Mouse (Mus musculus) heart, embryonic 14.5 days (tissue): ENCODE data around the gene Dph3. TPM values are rescaled to one million over a fixed set of nuclear protein-coding genes. Genes with fewer than 3 reads are reported as not detected.
A peak's percentile ranks its signal among the peaks of the same experiment; 100 is the strongest.

Source experiments
- ATAC-seq: fragments of 200-750 bp; cut with Nextera tagmentation; 2 replicates; pipeline ENCODE4 v1.8.0; 2017; ENCODE audit warnings: low read depth, moderate TSS enrichment; ENCODE audit not compliant: insufficient number of reproducible peaks, insufficient read depth, low FRiP score
- H3K27ac ChIP-seq, 2 experiments: fragments of 200-500 bp in 1 of 2; fragments of 300-500 bp in 1 of 2; sonication (generic) in 1 of 2; replicated peaks in 1 of 2; 2 replicates each; pipeline ENCODE4 v1.5.1; 2012 to 2014; ENCODE audit warnings: low read depth in 2 of 2, low read length in 2 of 2, control low read depth in 1 of 2, mild to moderate bottlenecking in 1 of 2, mixed read lengths in 1 of 2; ENCODE audit not compliant: control insufficient read depth in 1 of 2, insufficient read depth in 1 of 2
- H3K27me3 ChIP-seq: fragments of 300-500 bp; sonication (generic); 2 replicates; pipeline ENCODE4 v1.6.1; 2014; ENCODE audit warnings: mild to moderate bottlenecking, low read length, control low read depth; ENCODE audit not compliant: control insufficient read depth, insufficient read depth
- H3K36me3 ChIP-seq: fragments of 300-500 bp; sonication (generic); 2 replicates; pipeline ENCODE4 v1.6.1; 2014; ENCODE audit warnings: mild to moderate bottlenecking, control low read depth, low read length, mixed read lengths; ENCODE audit not compliant: control insufficient read depth, insufficient read depth
- H3K4me1 ChIP-seq, 2 experiments: fragments of 200-500 bp in 1 of 2; fragments of 300-500 bp in 1 of 2; sonication (generic) in 1 of 2; 2 replicates each; pipeline ENCODE4 v1.6.1; 2012 to 2014; ENCODE audit warnings: low read length in 2 of 2, control low read depth in 1 of 2, mixed read lengths in 1 of 2; ENCODE audit not compliant: control insufficient read depth in 2 of 2, insufficient read depth in 2 of 2
- H3K4me2 ChIP-seq: fragments of 300-500 bp; sonication (generic); 2 replicates; pipeline ENCODE4 v1.6.1; 2014; ENCODE audit warnings: mild to moderate bottlenecking, low read length
- H3K4me3 ChIP-seq, 2 experiments: fragments of 200-500 bp in 1 of 2; fragments of 300-500 bp in 1 of 2; sonication (generic) in 1 of 2; 2 replicates each; pipeline ENCODE4 v1.5.1; 2012 to 2014; ENCODE audit warnings: low read length in 2 of 2, mild to moderate bottlenecking in 2 of 2, control low read depth in 1 of 2, low read depth in 1 of 2, moderate library complexity in 1 of 2; ENCODE audit not compliant: control insufficient read depth in 1 of 2, insufficient read depth in 1 of 2
- H3K9ac ChIP-seq: fragments of 300-500 bp; sonication (generic); 2 replicates; pipeline ENCODE4 v1.6.1; 2014; ENCODE audit warnings: mild to moderate bottlenecking, low read length
- H3K9me3 ChIP-seq: fragments of 300-500 bp; sonication (generic); 2 replicates; pipeline ENCODE4 v1.6.1; 2016; ENCODE audit warnings: low read length, control low read depth; ENCODE audit not compliant: control insufficient read depth
- WGBS: fragments of 180-500 bp; shearing (Covaris S2); extraction: QIAGEN DNeasy Blood & Tissue Kit; methylation state at CpG from one replicate; pipeline ENCODE4 v1.1.7; 2014; 5-methylcytosine and 5-hydroxymethylcytosine counted together
- polyA plus RNA-seq: library from polyadenylated mRNA; unstranded; fragments of >200 nt; fragmentation: Nextera tagmentation; extraction: Ambion mirVana; gene quantifications from 2 replicates; pipeline ENCODE4 v1.2.1, GENCODE M21; 2014

Dph3 gene
- polyA plus RNA-seq, 1 experiment from 2014 or later = 93.4 TPM

DNA sequence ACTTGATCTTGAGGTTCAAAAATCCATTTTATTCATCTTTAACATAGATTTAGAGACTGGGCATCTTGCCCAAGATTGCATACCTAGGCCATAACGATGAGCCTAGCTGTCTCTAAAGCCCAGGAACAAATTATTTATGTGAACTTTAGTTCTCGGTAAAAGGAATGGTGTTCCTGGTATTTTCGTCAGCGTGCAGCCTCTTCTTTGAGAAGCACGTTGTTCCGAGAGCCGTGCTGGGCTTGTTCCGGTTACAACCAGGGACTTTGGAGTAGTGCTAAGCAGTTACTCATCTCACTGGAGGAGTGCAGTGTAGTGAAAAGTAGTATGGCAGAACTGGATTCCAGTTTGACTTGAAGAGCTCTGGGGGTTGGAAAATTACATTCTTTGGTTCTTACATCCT is 697 bp upstream of the Dph3 start:
- H3K27ac ChIP-seq = peak overlapping the region; percentile 84 to 98
- peaks cover 4 to 12% of the 10 kb centered on the region in 2 experiments; a peak in 3 of 4 replicates for H3K4me1 ChIP-seq
- H3K27me3 ChIP-seq = no peaks in the 10 kb centered on the region
- WGBS = 5% methylated on average over 8 of the region's 8 CpGs
- peak overlapping the region; percentile 65 for H3K4me2 ChIP-seq
- peak overlapping the region; percentile 65 to 97 for H3K4me3 ChIP-seq
- peaks cover 29% of the 10 kb centered on the region for H3K36me3 ChIP-seq
- no peak for ATAC-seq
- H3K9me3 ChIP-seq = no peaks in the 10 kb centered on the region
- peak overlapping the region; percentile 71 for H3K9ac ChIP-seq

DNA sequence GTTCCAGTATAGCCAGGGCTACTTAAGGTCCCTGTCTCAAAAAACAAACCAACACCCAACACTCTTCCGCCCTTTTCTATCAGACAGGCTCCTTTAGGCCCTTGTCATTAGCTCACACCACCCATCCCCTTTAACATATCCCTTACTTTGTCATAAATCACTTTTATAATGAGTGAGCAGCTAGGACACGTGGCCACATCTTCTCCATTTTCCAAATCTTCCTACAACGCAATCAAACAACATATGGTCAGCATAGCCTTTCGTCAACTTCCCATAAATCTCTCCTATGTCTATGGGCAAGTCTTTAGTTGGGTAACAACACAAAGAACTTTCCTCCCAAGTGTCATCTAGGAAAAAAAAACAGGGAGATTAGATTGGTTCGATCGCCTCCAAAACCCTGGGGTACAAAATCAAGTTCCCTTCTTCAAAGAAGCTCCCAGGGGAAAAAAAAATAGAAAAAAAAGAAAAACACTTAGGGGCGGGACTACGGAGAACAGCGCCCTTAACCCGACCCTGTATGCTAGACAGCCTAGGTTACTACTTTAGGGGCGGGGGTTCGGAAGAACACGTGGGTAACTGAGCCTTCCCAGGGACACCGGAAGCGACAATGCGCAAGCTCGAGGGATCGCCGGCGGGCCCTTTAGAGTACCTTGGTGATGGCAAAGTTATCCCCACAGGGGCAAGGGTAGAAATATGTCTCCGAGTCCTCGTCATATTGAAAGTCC is 606 bp downstream of the Dph3 start, which contains the start of gene Oxnad1:
Gene Oxnad1, plus strand, starts transcription at position 614 of the 725 bp plus-strand sequence.
- WGBS = 3% methylated on average over 22 of the region's 22 CpGs
- Histone ChIP-seq H3K36me3 (peaks cover 33% of the 10 kb centered on the region), H3K27me3 (no peaks in the 10 kb centered on the region), H3K4me1 (peaks cover 4 to 12% of the 10 kb centered on the region in 2 experiments; a peak in 3 of 4 replicates), H3K4me3 (peak within 1 kb of the TSS; percentile 65 to 97), H3K9me3 (no peaks in the 10 kb centered on the region), H3K9ac (peak within 1 kb of the TSS; percentile 71), H3K27ac (peak within 1 kb of the TSS; percentile 84 to 98), H3K4me2 (peak within 1 kb of the TSS; percentile 83)
- peak; percentile 91 for ATAC-seq

DNA sequence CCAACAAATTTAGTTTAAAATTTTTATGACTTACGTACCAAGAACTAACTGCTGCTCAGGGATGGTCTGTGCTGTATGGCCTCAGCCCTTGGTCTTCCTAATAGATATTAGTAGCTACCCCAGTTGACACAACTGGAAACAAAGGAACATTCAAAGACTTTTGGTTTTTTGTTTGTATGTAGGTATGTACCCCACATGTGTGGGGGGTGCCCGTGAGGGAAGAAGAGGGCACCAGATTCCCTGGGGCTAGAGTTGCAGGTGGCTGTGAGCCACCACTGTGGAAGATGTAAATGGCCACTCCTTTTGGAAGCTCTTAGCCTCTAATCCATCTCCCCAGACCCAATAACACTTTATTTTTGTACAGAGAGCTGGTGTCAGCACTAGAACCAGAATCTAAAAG is 2.1 kb downstream of the Dph3 start:
- no peak overlapping the region for H3K4me2 ChIP-seq
- no peak overlapping the region for H3K9ac ChIP-seq
- H3K9me3 ChIP-seq = no peaks in the 10 kb centered on the region
- ATAC-seq = no peak
- no peak overlapping the region for H3K27ac ChIP-seq
- no peak overlapping the region for H3K4me3 ChIP-seq
- 89% methylated on average over 2 of the region's 2 CpGs for WGBS
- peaks cover 2 to 12% of the 10 kb centered on the region in 2 experiments; a peak in 3 of 4 replicates for H3K4me1 ChIP-seq
- H3K36me3 ChIP-seq = peaks cover 29% of the 10 kb centered on the region
- no peaks in the 10 kb centered on the region for H3K27me3 ChIP-seq

DNA sequence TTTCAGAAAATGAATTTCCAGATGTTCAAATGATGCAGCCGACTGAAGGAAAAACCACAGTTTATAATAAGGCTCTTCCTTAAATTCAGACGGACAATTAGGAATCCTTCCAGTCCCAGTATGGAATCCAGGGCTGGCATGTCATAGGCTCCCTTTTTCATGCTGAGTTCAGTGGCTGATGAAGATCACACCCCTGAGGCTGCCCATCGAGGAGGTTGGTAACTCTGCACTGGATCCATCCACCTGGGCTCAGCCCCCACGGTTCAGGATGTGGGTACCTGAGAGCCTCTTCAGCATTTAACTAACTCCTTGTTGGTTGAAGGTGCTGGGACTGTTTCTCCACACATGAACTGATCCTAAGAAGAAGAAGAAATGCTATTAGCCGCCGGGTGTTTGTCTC is 2.6 kb downstream of the Dph3 start:
- Histone ChIP-seq H3K27ac (no peak overlapping the region), H3K36me3 (peaks cover 29% of the 10 kb centered on the region), H3K9me3 (no peaks in the 10 kb centered on the region), H3K27me3 (no peaks in the 10 kb centered on the region), H3K4me1 (peaks cover 2 to 12% of the 10 kb centered on the region in 2 experiments; a peak in 3 of 4 replicates), H3K9ac (no peak overlapping the region), H3K4me2 (no peak overlapping the region), H3K4me3 (no peak overlapping the region)
- ATAC-seq = no peak
- WGBS = 90% methylated on average over 6 of the region's 6 CpGs

DNA sequence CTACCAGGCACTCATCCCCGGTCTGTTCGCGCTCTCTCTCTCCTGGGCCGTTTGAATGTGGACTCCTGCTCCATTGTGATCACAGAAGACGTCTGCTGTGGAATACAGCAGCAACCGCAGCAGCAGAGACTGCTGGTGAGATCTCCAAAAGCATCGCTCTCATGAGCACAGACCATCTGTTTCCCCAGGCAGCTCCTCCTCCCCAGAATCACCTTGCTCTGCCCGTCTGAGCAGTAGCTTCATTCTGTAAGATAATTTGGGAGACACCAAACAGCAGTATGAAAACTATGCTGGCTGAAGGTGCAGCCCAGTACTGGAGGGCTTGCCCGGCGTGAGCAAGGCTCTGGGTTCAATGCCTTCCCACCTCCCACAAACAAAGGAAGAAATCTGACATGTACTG is 4.5 kb downstream of the Dph3 start:
- 81% methylated on average over 10 of the region's 10 CpGs for WGBS
- H3K4me2 ChIP-seq = no peak overlapping the region
- H3K9ac ChIP-seq = no peak overlapping the region
- H3K27ac ChIP-seq = no peak overlapping the region
- H3K9me3 ChIP-seq = no peaks in the 10 kb centered on the region
- no peak for ATAC-seq
- H3K36me3 ChIP-seq = peaks cover 29% of the 10 kb centered on the region
- no peaks in the 10 kb centered on the region for H3K27me3 ChIP-seq
- peaks cover 0 to 4% of the 10 kb centered on the region in 2 experiments; a peak in 3 of 4 replicates for H3K4me1 ChIP-seq
- no peak overlapping the region for H3K4me3 ChIP-seq

DNA sequence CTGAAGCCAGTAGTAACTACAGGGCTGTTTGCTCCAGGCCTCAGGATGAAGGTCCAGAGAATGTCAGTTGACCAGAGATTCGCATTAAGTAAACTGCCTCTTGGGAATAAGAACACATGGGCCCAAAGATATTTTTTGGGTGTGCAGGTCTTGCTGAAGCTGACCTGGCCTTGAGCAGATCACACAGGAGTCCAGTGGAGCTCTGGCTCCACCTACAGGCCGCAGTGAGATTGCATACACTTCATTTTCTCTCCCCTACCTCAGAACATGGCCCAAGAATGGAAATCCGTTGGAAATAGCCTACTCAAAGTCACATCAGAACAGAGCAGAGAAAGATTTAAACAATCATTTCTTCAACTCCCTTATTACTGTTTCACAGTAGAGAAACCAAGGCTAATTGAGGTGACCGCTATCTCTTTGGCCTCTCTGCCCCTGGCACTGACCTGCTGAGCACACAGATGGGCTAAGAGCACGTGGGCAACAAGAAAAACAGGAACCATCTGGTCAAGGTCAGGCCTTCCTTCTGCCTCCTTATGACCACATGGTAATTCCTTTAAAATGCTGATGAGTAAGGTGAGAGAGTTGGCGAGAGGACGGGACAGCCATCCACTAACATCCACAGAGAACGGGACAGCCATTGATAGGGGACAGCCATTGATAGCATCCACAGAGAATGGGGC is 8.5 kb downstream of the Dph3 start:
- H3K27me3 ChIP-seq = no peaks in the 10 kb centered on the region
- H3K36me3 ChIP-seq = peaks cover 15% of the 10 kb centered on the region
- no peak overlapping the region for H3K27ac ChIP-seq
- no peak overlapping the region for H3K9ac ChIP-seq
- no peaks in the 10 kb centered on the region for H3K9me3 ChIP-seq
- no peak overlapping the region for H3K4me2 ChIP-seq
- ATAC-seq = no peak; the same call in 1 of the 2 replicates
- 43% methylated on average over 8 of the region's 8 CpGs for WGBS
- H3K4me3 ChIP-seq = no peak overlapping the region
- H3K4me1 ChIP-seq = peaks cover 20 to 21% of the 10 kb centered on the region in 2 experiments

DNA sequence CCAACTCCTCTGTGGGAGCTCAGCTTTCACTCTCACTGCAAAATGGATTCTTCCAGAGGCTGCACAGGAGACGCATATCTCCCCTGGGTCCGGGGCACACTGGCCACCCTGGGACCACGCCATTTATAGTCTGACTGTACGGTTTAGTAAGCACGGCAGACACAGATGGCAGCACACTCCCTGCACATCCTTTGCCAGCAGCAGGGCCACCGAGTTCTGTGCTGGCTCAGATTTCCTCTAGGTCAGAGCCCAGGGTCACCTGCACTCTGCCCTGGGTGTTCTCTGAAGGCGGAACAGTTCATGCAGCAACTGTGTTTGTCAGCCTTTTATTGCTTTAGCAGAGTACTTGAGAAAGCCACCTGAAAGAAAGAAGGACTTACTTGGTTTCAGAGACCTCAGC is 11.6 kb downstream of the Dph3 start:
- peak overlapping the region; percentile 82 for H3K27ac ChIP-seq
- H3K36me3 ChIP-seq = no peaks in the 10 kb centered on the region

More for the DNA sequence above, 11.6 kb downstream of the Dph3 start:
- H3K4me1 ChIP-seq = peaks cover 20 to 21% of the 10 kb centered on the region in 2 experiments
- no peak overlapping the region for H3K4me3 ChIP-seq
- ATAC-seq = no peak
- 48% methylated on average over 7 of the region's 7 CpGs for whole genome bisulfite sequencing
- H3K4me2 ChIP-seq = 0 out of 2 replicates have a peak overlapping the region, but pooled peaks have one; percentile 21
- no peak overlapping the region for H3K9ac ChIP-seq
- no peaks in the 10 kb centered on the region for H3K27me3 ChIP-seq
- H3K9me3 ChIP-seq = no peaks in the 10 kb centered on the region
